Mouse (Mus musculus) activated CD4-positive, CD25-positive, alpha-beta regulatory T cell, adult 4 months (primary cell): ENCODE measurements around the gene Ddx5. TPM values are rescaled to one million over a fixed set of nuclear protein-coding genes. Genes with fewer than 3 reads are reported as not detected.
"Not testable (repeated sequence)": the region's sequence is repeated elsewhere in the genome, so short reads cannot be mapped to it uniquely, and the experiment has no call there.

Source experiments
- ATAC-seq: one replicate; pipeline ENCODE4 v1.8.0; 2017
- polyA plus RNA-seq, 2 experiments: library from polyadenylated mRNA; unstranded; fragments of 100-300 nt; shearing (Covaris generic); gene quantifications; one replicate each; pipeline ENCODE4 v1.2.1; 2017

Gene Ddx5
- polyA plus RNA-seq, 2 experiments from 2014 or later, result 413 to 476 TPM

DNA sequence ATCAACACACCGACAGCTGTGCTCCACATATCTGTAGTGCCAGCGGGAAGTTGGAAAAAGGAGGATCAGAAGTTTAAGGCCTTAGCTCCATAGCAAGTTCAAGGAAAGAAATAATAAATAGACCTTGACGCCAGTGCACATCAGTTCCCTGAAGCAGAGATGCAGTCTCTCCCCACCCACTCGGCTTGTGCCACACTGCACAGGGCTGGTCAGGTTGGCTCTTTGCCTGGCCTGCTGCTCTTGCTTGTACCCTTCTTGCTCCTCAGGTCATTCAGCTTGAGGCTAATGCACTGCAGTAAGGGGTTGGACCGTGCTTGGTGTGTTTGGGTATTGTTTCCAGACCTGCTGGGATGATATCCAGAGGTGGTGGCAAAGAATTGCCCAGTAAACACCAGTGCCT, 28.5 kb downstream of the Ddx5 start:
- no peak for ATAC-seq

DNA sequence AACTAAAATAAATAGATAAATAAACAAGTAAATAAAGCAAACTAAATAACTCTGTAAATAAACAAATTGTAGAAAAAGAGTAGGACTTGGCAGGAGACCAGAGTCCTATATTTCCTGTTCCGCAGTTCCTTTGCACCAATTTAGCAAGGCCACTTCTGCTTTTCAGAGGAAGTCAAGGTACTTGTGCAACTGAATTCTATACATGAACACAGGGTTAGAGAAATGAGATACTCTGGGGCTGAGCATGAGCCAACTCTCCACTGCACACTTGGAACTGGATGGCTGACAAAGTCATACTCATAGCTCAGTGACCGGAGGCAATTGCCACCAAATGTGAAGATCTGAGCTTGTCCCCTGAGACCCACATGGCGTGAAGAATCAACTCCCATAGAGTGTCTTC, 30.0 kb downstream of the Ddx5 start:
- no peak for ATAC-seq

DNA sequence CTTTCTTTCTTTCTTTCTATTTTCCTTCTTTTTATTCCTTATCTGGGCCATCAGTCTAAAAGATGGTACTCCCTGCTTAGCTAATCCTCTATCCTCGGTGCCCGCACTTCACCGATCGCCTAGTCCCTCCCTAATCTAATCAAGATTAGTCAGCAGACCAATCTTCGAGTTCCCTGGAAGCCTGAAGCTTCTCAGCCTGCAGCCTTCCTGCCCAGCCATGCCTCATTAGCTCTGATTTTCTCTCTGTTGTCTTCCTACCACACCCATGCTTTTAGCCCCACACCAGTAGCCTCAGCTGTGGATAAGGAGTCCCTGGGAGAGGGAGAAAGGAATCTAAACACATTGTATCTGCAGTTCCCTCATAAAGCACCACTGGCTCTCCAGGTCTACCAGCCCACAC, 33.4 kb downstream of the Ddx5 start:
- ATAC-seq, result no peak

DNA sequence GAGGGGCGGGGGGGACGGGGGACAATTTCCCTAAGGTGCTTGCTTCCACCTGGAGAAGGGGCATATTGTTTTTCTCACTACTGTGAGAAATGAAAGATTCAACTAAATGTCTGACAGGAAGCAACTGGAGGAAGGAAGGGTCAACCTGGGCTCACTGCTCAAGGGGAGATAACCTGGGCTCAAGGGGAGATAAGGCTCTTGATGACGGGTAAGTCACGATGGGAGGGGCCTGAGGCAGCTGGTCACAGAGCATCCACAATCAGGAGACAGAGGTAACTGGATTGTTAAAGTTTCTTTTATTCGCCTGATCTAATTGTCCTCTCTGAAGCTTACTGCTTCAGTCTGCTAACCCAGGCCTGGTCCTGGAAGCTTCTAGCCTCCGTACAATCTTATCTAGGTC, 35.7 kb downstream of the Ddx5 start:
- no peak for ATAC-seq

DNA sequence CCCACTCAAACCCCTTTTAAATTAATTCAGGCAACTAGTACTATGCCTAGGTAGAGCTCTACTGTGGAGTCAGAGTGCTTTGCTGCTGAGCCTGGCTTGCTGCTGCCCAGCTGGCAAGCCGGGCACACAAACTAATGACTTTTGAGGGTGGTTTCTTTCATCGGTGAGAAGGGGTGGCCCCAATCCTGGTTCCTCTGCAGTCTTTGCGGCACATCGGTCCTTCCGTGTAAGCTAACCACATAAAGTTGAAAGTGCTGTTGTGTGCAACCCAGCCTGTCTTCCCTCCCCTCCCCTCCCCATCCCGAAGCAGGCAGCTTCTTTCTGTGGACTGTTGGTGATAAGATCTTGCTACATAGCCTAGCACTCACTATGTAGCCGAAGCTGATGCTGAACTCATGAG, 36.9 kb downstream of the Ddx5 start:
- peak; percentile 65 for ATAC-seq

DNA sequence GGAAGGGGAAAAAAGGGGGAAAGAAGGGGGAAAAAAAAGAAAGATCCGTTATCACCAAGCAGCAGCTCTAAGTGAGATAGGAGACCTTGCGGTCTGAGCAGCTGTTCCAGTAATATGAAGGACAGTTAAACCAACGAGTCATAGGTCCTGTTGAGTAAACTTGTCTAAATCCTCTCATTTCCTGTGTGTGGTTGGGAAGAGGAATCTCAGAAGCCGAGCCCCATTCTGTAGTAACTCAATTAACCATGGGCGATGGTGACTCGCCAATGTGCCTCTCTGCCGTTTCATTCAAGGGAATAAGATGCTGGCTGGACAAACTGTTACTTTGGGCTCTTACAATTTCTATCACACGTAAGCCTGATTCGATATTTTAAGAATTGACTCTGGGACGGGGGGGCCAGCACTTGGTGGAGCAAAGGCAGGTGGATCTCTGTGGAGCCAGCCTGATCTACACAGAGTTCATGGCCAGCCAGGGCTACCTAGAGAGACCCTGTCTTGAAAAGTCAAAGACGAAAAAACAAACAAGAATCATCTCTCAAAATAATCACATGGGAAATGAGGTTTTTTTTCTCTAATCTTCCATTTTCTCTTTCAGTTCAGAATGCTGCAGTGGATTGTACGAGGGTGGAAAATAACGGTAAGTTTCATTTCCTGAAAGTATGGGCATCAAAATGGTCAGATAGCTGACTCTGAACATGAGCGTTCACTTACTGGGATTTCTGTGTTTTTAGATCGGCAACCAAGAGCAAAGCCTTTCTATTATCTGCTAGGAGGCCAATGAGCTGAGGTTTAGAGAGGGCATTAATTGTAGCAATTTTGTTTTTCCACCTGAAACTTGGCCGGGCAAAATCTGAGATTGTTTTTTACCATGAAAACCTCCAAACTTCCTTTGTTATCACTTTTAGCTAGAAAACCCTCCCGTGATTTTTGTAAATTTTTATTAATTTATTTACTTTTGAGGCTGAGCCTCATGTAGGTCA, 37.7 kb downstream of the Ddx5 start, which contains the start of gene Milr1:
Milr1 (plus strand) TSS at position 188 of the 980 bp plus-strand sequence.
- ATAC-seq, result no peak

DNA sequence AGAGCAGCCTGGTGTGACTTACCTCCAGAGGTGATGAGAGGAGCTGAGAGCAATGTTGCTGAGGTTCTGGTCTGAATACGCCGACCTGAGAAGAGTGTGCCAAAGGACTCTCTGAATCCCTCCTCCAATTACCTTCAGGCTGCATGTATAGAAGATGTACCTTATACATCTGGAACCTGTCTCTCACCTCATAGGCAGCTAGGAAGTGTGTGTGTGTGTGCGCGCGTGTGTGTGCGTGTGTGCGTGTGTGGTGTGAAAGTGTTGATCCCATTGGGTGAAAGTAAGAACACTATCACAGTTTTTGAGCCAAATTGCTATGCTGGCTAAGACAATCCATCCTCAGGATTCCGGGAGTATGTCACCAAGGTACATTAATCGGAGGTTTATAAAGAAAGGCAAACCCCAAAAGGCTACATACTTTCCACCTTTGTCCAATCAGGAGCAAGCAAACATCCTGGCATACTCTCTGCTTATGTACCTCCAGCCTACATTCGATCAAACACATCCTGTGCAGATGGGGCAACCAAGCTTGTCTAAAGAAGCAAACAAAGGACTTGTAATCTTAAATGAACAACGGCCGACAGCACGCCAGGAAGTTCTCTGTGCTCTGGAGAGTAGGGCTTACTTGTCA, 38.7 kb downstream of the Ddx5 start, which contains the start of gene Pecam1:
Pecam1 (minus strand) TSS at position 508 of the 631 bp plus-strand sequence.
- peak; percentile 76 for ATAC-seq

DNA sequence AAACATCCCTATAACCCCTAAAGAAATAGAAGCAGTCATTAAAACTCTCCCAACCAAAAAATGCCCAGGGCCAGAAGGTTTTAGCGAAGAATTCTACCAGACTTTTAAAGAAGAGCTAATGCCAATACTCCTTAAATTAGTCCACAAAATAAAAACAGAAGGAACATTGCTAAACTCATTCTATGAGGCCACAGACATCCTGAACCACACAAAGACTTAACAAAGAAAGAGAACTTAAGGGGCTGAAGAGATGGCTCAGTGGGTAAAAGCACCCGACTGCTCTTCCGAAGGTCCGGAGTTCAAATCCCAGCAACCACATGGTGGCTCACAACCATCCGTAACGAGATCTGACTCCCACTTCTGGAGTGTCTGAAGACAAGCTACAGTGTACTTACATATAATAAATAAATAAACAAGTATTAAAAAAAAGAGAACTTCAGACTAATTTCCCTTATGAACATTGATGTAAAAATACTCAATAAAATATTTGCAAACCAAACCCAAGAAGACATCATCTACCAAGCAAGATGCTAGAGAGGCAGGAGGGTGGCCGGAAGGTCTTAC, 39.3 kb downstream of the Ddx5 start:
- not testable (repeated sequence) for ATAC-seq

DNA sequence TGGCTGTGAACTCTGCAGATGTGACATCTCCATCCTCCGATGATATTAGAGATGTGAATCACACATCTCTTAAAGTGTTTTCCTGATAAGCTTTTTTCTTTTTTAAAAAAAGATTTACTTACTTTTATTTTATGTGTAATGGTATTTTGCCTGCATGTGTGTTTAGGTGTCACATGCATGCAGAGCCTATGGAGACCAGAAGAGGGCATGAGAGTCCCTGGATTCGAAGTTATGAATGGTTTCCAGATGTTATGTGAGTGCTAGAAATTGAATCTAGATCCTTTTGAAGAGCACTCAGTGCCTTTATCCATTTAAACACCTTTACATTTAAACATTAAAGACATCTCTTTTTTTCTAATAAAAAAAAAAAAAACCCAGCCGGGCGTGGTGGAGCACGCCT, 44.0 kb downstream of the Ddx5 start:
- no peak for ATAC-seq

DNA sequence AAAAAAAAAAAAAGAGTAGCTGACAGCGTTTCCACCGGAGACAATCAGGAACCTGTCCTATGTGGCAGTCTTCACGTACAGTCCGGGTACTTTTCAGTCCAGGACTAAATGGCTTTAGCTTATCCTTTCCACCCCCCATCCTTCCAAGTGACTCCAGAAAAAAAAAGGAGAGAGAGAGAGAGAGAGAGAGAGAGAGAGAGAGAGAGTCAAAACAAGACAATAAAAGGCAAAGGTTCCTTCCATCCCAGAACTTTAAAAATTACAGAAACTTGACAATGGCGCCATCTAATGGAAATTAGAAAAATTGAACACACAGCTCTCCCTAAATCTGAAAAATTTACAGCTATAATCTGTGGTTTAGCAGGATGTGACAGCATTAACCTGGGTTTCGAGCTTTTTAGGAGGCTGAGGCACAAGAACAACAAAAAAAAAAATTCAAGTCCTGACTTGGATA, 46.6 kb downstream of the Ddx5 start:
- ATAC-seq, result peak; percentile 61

DNA sequence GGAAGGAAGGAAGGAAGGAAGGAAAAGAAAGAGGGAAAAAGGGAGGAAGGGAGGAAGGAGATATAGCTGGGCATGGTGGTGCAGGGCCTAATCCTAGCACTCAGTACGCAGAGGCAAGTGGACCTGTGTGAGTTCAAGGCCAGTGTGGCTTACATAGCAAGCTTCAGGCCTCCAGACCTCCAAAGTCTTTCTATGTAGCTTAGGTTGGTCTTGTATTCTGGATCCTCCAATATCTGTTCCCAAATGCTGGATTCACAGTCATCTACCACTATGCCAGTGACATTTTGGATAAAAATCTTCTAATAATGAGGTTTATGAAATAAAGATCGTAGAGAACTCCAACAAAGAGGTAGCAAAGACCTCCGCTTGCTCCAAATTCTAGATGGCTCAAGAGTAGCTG, 47.2 kb downstream of the Ddx5 start:
- ATAC-seq, result no peak

DNA sequence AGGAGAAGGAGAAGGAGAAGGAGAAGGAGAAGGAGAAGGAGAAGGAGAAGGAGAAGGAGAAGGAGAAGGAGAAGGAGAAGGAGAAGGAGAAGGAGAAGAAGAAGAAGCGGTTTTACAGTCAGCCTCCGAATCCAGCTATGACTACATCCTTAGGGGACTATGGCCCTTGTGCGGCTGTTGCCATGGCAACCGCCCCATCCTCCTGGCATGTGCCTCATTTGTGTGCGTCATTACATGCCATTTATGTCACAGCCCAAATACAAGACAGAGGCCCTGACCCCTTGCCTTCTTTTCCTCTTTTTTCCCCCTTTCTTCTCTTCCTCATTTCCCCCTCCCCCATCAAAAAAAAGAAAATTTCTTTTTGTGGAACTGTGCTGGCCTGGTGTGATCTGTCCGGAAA, 47.8 kb downstream of the Ddx5 start:
- no peak for ATAC-seq

DNA sequence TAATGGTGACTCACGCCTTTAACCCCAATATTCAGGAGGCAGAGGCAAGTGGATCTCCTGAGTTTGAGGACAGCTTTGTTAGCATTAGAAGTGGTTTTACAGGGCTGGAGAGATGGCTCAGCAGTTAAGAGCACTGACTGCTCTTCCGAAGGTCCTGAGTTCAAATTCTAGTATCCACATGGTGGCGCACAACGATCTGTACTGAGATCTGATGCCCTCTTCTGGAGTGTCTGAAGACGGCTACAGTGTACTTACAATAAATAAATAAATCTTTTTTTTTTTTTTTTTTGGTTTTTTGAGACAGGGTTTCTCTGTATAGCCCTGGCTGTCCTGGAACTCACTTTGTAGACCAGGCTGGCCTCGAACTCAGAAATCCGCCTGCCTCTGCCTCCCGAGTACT, 48.3 kb downstream of the Ddx5 start:
- ATAC-seq, result not testable (repeated sequence)

DNA sequence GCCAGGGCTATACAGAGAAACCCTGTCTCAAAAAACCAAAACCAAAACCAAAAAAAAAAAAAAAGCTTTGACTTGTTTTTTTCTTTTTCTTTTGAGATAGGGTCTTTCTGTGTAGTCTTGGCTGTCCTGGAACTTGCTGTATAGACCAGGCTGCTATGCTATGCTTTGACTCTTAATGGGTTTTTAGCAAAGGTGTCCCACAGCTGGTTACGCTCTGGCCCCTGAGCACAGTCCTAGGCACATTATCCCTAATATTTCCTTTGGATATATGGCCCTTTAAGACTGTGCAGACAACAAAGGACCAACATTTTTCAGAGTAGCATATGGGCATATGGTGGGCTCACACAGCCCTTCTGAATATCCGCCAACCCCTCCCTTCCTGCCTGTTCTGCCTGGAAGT, 49.9 kb downstream of the Ddx5 start:
- peak; percentile 7 for ATAC-seq

DNA sequence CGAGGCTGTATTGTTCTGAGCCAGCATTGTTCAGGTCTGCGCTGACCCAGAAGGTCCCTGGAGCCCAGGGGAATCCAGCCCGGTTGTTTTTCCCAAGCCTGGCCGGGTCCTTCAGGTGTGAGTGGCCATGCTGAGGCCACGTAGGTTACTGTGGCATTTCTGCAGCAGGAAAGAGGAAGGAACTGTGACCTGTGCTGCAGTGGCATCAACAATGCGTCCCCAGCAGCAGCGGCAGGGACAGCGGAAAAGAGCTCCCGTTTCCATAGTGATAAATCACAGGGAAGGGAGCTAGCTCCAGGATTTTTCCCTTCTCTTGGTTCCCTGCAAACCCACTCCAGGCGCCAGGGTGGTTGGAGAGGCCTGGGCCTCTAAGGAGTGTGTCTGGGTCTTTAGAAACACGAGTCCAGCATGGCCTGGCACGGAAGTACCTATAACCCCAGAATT, 51.8 kb downstream of the Ddx5 start:
- ATAC-seq, result no peak

DNA sequence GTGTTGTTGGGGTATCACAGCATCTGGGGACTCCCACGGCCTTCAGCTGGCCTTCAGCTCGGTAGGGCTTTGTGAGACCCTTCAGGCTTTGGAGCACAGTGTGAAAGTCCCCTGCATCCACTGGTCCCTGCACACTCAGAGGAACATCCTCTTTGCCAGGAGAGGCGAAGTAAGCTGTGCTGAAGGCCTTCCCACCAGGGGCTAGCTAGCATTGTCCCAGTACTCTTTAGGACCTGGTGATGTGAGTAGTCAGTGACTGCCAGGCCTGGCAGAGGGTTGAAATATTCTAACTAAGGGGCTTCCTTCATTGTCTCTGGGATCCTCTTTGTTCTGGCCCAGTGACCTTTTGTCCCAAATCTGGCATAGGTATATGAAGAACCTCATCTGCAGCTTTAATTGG, 52.4 kb downstream of the Ddx5 start:
- no peak for ATAC-seq

DNA sequence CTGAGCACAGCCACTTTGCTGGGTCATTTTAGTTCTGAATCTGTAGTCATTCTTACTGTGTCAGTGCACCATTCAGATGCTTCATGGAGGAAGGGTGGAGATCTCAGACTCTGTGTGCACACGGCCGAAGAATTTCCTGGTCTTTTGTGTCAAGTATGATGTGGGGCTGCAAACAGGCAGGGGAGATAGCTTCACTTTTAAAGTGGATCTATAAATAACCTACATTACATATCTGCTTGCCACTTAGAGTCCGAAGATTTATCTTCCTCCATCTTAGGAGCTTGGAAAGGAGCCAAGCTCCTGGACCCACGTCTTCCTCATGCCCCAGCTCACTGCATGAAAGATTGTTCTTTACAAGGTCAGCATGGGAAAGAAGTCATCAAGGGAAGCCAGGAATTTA, 58.3 kb downstream of the Ddx5 start:
- ATAC-seq, result no peak

Other genes starting within 250 kb of the Ddx5 start
- 10 to 100 TPM; 25.6 to 32.9 TPM for gene Tex2, start 175.8 kb downstream of the Ddx5 start, polyA plus RNA-seq
- gene Pecam1, start 38.6 kb downstream of the Ddx5 start, polyA plus RNA-seq, result 100 to 1,000 TPM; 102 TPM
- 10 to 100 TPM; 11.9 to 12.1 TPM for gene Milr1, start 38.0 kb downstream of the Ddx5 start, polyA plus RNA-seq
- 10 to 100 TPM; 10.2 to 14.9 TPM for gene Polg2, start 9.6 kb downstream of the Ddx5 start, polyA plus RNA-seq
- gene Cep95, start 67 bp upstream of the Ddx5 start, polyA plus RNA-seq, result 10 to 100 TPM; 26.9 to 33.3 TPM
- 10 to 100 TPM; 16.4 to 18.0 TPM for gene Smurf2, start 131.5 kb upstream of the Ddx5 start, polyA plus RNA-seq
- 100 to 1,000 TPM; 202 to 218 TPM for gene Kpna2, start 210.4 kb upstream of the Ddx5 start, polyA plus RNA-seq
- 1 to 10 TPM in 1 of 2 experiments, under 1 TPM in 1; 0.46 to 1.5 TPM for gene 1810010H24Rik, start 236.5 kb upstream of the Ddx5 start, polyA plus RNA-seq